Mouse (Mus musculus): ENCODE data around the gene Pnpla1. TPM values are rescaled to one million over a fixed set of nuclear protein-coding genes. Genes with fewer than 3 reads are reported as not detected.

The Pnpla1 gene
- total RNA-seq, 2 experiments from 2014 or later, result 0.49 to 0.56 TPM

DNA sequence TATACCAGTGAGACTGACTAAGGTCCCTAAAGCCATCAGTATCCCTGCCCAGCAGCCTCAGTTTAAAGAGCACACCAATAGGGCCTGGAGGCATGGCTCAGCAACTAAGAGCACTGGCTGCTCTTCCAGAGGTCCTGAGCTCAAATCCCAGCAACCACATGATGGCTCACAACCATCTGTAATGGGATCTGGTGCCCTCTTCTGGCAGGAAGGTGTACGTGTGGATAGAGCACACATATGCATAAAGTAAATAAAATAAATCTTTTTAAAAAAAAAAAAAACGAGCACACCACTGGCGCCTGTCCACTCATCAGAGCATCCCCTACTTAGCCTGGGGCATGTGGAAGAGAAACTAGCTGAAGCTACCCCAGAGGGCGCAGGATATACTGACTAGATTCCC lies 43.3 kb downstream of the Pnpla1 start:
- TF ChIP-seq CTCF (conservative IDR thresholded peaks at IDR 0.05), result peak; percentile 48
- no peak for DNase-seq (ENCODE audit: low spot score in 2 of 2)
- Histone ChIP-seq H3K27ac (no peak overlapping the region), H3K4me3 (no peak overlapping the region)

DNA sequence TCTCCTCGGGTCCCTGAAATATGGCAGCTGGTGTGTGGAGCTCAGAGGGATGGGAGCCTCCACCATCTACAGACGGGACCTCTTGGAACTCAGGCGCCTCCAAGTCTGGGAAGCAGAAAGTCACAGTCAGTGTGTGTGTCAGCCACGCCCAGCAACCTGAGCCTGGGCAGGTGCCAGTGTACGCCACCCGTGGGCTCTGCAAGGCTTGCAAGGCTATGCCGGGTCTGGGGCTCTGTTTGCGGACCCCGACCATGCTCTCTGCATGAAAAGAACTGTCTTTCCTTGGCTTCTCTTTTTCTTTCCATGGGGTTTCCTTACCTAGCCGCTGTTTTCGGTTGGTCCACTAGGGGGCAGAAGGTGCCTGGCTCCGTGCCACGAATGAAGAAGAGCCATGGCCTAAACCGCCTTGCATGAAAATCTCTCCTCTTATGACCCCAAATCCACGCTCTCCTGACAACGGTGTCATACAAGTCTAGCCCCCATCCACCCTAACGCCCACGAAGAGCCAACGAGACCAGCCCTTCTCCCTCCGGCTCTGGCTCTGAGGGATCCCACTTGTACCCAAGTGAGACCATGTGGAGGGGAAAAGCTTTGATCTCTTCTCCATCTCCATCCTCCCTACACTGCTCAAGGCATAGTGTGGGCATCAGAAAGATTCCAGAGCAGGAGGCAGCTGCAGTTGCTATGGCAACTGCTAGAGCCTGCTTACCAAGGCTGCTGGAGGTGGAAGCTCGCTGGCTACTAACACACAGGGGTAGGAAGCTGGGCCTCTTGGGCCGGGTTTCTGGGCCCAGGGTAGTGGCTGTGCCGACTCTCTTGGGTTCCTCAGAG lies 46.5 kb downstream of the Pnpla1 start:
- Histone ChIP-seq H3K4me3 (no peak overlapping the region), H3K27ac (peak overlapping the region; percentile 87)
- TF ChIP-seq CTCF (conservative IDR thresholded peaks at IDR 0.05), result peak; percentile 83
- peak; percentile 49 to 71 for DNase-seq (ENCODE audit: low spot score in 2 of 2)

DNA sequence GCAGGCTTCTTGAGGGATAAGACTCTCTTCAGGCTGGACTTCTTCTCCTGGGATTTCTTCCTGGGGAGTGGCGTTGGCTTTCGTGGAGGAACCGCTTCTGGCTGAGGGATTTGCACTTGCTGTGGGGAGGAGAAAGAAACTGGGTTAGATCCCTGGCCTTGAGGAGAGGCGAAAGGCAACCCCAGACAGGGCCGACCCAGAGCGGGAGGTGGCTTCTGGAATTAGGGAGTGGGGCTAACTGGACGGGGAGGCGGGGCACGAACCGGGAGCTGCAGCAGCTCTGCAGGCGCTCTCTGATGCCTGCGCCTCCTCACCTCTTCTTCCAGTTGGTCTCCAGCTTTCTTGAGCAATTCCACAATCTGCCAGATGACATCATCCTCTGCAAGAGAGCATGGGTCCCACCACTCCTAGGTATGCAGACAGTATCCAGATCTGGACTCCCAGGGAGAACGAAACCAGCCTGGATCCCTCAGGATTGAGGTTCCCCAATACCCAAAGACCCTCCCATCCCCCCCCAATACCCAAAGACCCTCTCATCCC lies 47.2 kb downstream of the Pnpla1 start:
- no peak for DNase-seq (ENCODE audit: low spot score in 2 of 2)
- Histone ChIP-seq H3K4me3 (no peak overlapping the region), H3K27ac (peak overlapping the region; percentile 87)
- TF ChIP-seq CTCF (conservative IDR thresholded peaks at IDR 0.05), result no peak

DNA sequence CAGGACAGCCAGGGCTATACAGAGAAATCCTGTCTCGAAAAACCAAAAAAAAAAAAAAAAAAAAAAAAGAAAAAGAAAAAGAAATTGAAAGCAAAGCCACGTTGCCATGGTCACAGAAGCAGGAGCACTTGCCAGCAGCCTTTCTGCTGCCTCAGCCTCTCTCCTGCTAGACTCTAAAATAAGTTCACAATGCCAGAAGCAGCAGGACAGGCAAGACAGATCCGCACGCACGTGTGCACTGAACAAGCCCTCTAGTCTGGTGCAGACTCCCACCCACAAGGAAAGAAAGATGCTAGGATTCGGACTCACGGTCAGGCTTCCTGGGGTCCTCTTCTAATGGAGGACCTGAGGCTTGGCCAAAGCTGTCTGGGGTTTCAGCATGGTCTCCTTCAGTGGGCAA lies 49.7 kb downstream of the Pnpla1 start:
- peak overlapping the region; percentile 29 for H3K27ac ChIP-seq
- no peak overlapping the region for H3K4me3 ChIP-seq
- no peak for TF ChIP-seq CTCF (conservative IDR thresholded peaks at IDR 0.05)
- peak; percentile 24 to 66 for DNase-seq (ENCODE audit: low spot score in 2 of 2)

DNA sequence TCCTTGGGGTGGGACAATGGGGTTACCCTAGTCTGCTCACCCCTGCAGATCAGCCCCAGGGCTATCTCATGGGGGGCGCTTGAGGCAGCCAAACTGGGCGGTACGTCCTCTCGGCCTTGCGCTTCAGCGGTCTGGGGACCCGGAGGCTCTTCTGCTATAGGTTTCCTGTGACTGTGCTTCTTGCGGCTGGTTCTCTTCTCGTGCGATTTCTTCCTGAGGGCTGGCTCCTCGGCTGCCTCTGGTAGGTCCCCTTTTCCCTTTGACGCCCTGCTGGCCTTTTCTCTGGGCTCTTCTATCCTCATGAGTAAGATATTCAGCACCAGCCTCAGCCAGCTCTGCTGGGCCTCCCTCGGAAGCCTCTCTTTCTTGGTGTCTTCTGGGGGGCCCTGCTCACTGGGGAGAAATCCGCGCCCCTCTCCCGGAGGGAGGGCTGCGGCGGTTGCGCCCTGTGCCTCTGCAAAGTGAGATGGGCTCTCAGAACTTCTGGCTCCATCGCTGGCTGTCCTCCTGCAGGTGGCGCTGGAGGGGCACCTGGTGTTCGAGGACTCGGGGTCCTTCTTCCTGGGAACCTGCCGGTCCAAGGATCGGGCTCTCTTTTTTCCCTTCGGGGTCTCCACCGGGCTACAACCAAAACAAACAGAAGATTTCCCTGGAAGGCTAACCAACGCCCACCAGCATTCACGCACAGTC lies 51.2 kb downstream of the Pnpla1 start:
- no peak overlapping the region for H3K27ac ChIP-seq
- H3K4me3 ChIP-seq, result no peak overlapping the region
- DNase-seq (ENCODE audit: low spot score in 2 of 2), result peak in 1 of 2 experiments; percentile 40
- peak; percentile 74 for TF ChIP-seq CTCF (conservative IDR thresholded peaks at IDR 0.05)

DNA sequence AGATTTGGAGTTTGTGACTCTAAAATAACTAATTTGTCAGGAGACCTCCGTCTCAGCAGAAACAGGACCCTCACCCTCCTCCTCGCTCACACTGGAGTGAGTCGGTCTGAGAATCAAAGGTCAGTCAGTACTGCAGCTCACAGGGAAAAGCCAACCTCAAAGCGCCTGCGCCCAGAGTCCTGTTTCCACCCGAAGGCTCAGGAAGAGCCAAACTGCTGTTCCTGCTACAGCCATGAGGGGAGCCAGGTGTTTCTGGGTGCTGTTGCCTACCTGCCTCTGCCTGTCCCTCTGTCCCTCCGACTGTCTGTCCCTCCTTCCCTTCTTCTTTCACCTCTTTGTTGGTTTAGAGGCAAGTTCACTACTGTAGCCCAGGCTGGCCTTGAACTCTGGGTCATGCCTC lies 51.9 kb downstream of the Pnpla1 start:
- DNase-seq (ENCODE audit: low spot score in 2 of 2), result no peak
- H3K4me3 ChIP-seq, result no peak overlapping the region
- no peak for TF ChIP-seq CTCF (conservative IDR thresholded peaks at IDR 0.05)
- H3K27ac ChIP-seq, result no peak overlapping the region

DNA sequence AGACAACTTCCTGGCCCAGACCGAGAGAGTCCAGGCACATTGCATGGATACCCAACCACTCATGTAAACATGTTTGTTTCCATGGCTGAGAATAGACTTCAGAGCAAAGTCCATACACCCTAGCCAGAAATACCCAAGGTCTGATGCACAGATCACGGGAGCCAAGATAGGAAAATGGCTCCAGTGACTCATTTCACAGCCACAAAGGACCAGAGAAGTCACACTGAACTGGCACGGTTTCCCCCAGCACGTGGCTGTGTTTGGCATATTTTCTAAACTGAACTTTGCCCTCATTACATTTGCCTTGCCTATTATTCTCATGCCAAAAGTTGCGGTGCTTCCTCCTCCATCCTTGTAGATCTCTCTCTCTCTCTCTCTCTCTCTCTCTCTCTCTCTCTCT lies 55.0 kb downstream of the Pnpla1 start:
- Histone ChIP-seq H3K4me3 (no peak overlapping the region), H3K27ac (no peak overlapping the region)
- no peak for DNase-seq (ENCODE audit: low spot score in 2 of 2)
- TF ChIP-seq CTCF (conservative IDR thresholded peaks at IDR 0.05), result no peak

DNA sequence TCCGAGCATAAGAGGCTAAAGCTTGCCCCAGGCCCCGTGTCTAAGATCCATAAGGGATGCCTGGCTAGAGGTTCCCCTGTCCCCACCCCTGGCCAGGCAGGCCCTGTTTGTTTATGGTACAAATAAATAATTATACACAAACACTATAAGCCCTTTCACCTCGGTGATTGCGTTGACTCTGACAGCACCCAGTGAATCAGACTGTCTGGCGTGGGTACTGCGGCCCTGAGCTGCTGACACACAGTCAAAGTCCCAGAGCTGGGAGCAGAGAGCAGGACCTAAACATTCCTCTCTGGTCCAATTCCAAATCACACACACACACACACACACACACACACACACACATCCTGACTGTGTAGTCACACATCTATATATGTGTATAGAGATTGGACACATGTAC lies 55.7 kb downstream of the Pnpla1 start:
- no peak for TF ChIP-seq CTCF (conservative IDR thresholded peaks at IDR 0.05)
- Histone ChIP-seq H3K27ac (no peak overlapping the region), H3K4me3 (no peak overlapping the region)
- no peak for DNase-seq (ENCODE audit: low spot score in 2 of 2)

DNA sequence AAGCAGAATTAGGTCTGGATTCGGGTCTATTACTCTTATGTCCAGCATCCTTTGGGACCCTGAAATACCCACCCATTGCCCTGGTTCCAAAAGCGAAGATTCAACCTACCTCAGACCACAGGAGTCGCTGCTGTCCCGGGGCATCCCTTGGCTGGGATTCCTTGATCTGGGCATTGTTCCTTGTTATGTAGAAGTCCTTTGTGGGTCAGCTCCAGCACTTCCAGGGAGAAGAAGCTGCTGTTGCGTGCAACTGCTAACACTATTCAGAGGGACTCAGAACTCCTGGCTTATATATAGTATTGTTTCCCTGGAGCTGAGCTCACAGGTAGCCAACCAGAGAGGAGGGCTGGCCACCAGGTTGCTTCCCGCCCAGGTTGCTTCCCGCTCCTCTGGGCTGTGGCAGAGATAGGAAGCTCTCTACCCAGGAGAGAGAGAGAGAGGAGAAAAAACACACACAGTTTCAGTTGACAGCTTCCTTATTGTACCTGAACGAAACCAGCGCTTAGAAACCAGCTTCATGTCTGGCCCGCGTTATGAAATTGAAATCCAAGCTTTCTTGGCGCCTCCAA lies 56.9 kb downstream of the Pnpla1 start, which contains the start of gene 4930539E08Rik:
Gene 4930539E08Rik, minus strand, starts transcription at position 265 of the 569 bp plus-strand sequence.
- no peak for DNase-seq (ENCODE audit: low spot score in 2 of 2)
- TF ChIP-seq CTCF (conservative IDR thresholded peaks at IDR 0.05), result no peak
- no peak within 1 kb of the TSS for H3K27ac ChIP-seq
- H3K4me3 ChIP-seq, result no peak within 1 kb of the TSS

DNA sequence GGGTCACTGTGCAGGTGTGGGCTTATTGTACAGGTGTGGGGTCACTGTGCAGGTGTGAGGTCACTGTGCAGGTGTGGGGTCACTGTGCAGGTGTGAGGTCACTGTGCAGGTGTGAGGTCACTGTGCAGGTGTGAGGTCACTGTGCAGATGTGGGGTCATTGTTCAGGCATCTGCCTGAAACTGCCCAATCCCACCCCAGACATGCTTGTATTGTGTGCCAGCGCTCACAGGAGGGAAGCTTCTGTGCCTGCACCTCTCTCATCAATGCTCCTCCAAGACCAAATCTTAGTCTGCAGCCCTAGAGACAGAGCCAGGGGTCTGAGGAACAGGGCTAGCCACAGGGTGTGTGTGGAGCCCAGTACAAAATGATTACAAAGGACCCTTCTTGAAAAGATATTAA lies 58.3 kb downstream of the Pnpla1 start:
- no peak for DNase-seq (ENCODE audit: low spot score in 2 of 2)
- no peak overlapping the region for H3K4me3 ChIP-seq
- no peak for TF ChIP-seq CTCF (conservative IDR thresholded peaks at IDR 0.05)
- H3K27ac ChIP-seq, result no peak overlapping the region

DNA sequence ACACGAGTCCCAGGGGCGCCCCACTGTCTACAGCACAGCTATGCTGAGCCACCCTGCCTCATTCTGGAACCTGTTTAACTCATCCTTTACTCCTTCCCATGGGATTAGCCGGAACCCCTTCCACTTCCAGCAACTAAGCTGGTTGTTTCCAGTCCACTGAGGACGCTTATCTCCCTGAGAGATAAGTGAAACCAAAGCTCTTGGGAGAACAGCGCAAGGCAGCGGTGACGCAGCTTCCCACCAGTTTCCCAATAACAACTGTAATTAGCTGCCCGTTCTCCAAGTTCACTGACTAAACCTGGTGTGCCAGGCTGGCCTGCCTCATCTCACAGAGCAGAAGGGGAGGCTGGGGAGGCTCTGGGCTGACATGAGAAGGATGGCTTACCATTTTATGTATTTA lies 62.9 kb downstream of the Pnpla1 start:
- no peak overlapping the region for H3K27ac ChIP-seq
- no peak for TF ChIP-seq CTCF (conservative IDR thresholded peaks at IDR 0.05)
- DNase-seq (ENCODE audit: low spot score in 2 of 2), result peak in 1 of 2 experiments; percentile 1
- H3K4me3 ChIP-seq, result no peak overlapping the region

DNA sequence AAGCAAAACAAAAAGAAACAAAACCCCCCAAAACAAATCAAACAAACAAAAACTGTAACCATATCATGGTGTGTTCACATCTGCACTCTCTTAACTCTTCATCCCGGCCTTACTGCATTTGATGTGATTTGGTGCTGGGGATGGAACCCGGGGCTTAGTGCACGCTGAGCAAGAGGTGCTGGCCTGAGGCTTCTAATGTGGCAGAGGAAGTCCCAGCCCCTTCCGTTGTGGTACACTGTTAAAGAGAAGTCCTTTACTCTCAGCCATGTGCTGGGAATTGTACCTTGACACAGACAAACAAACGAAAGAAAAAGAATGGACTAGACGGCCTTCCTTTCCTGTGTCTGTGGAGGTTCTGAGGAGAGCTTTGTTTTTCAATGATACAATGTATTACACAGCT lies 63.9 kb downstream of the Pnpla1 start:
- Histone ChIP-seq H3K27ac (no peak overlapping the region), H3K4me3 (no peak overlapping the region)
- TF ChIP-seq CTCF (conservative IDR thresholded peaks at IDR 0.05), result no peak
- no peak for DNase-seq (ENCODE audit: low spot score in 2 of 2)

DNA sequence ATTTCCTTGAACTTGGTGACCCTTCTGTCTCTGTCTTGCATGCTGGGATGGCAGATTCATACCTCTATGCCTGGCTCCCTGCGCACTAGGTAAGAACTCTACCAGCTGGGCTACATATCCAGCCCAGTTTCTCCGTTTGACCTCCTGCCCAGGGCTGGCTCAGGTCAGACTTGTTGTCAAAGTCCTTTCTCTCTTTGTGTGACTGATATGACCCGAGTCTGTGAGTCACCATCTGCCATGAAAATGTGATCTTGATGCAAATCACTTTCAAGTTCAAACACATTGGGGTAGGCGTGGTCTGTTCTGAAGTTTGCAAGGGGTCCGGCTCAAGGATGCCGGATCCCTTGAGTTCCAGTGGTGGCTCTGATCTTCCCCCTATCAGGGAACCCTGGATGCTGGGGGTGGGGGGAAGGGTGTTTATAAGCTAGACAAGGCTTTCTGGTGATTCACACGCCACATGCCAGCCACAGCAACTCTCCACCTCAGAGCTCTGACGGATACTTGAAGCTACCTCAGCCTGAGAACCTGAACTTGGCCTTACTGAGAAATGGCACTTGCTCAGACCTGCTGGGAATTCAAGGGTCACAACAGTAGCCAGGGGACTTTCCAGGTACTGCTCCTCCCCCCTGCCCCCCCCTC lies 66.9 kb downstream of the Pnpla1 start:
- Histone ChIP-seq H3K27ac (no peak overlapping the region), H3K4me3 (no peak overlapping the region)
- peak in 1 of 2 experiments; percentile 1 for DNase-seq (ENCODE audit: low spot score in 2 of 2)
- no peak for TF ChIP-seq CTCF (conservative IDR thresholded peaks at IDR 0.05)
